Mouse (Mus musculus): ENCODE results near the gene 9430007A20Rik.
"Not testable (repeated sequence)": the region's sequence is repeated elsewhere in the genome, so short reads cannot be mapped to it uniquely, and the experiment has no call there.

Gene 9430007A20Rik

GRCm38 (mm10) chr4:144519522-144519921, at the start of gene 9430007A20Rik:
9430007A20Rik (plus strand) TSS chr4:144519822.
- no peak for DNase-seq (ENCODE audit: low spot score in 2 of 2)

GRCm38 (mm10) chr4:144493331-144493730, 26.3 kb upstream of the 9430007A20Rik start:
- DNase-seq (ENCODE audit: low spot score in 2 of 2), result no peak

GRCm38 (mm10) chr4:144506518-144506917, 13.1 kb upstream of the 9430007A20Rik start:
- no peak for DNase-seq (ENCODE audit: low spot score in 2 of 2)

- no peak for DNase-seq (ENCODE audit: low spot score in 2 of 2)
Observed at GRCm38 (mm10) chr4:144544689-144545088, 25.1 kb downstream of the 9430007A20Rik start.

GRCm38 (mm10) chr4:144545339-144545738, 25.7 kb downstream of the 9430007A20Rik start:
- not testable (repeated sequence) for DNase-seq (ENCODE audit: low spot score in 2 of 2)

- no peak for DNase-seq (ENCODE audit: low spot score in 2 of 2)
Observed at GRCm38 (mm10) chr4:144551156-144551555, 31.5 kb downstream of the 9430007A20Rik start.

GRCm38 (mm10) chr4:144559792-144560191, 40.2 kb downstream of the 9430007A20Rik start:
- no peak for DNase-seq (ENCODE audit: low spot score in 2 of 2)

GRCm38 (mm10) chr4:144561205-144561604, 41.6 kb downstream of the 9430007A20Rik start:
- DNase-seq (ENCODE audit: low spot score in 2 of 2), result no peak

- DNase-seq (ENCODE audit: low spot score in 2 of 2), result no peak
Observed at GRCm38 (mm10) chr4:144565034-144565433, 45.4 kb downstream of the 9430007A20Rik start, which contains the start of gene Gm13124. Gm13124 (minus strand) TSS chr4:144565134.

GRCm38 (mm10) chr4:144567752-144568151, 48.1 kb downstream of the 9430007A20Rik start:
- no peak for DNase-seq (ENCODE audit: low spot score in 2 of 2)
